Mouse (Mus musculus) gastrocnemius, postnatal 4 days (tissue): Measurements from ENCODE around the gene Csrp1. TPM values are rescaled to one million over a fixed set of nuclear protein-coding genes. Genes with fewer than 3 reads are reported as not detected.
A peak's percentile ranks its signal among the peaks of the same experiment; 100 is the strongest.

Experiments used
- DNase-seq, 2 experiments: peaks; one replicate each; pipeline ENCODE4 v3.0.0; 2021 to 2022; ENCODE audit warnings: low spot score in 2 of 2, mixed read lengths in 2 of 2
- long read RNA-seq, 2 experiments: library from polyadenylated mRNA; stranded (forward); transcript quantifications; one replicate each; pipeline ENCODE4 v2.0.0; 2021
- total RNA-seq, 2 experiments: library from RNA; stranded (reverse); gene quantifications; 2 replicates each; pipeline ENCODE4 v1.2.3; 2021

Csrp1 gene
- total RNA-seq = 100 to 1,000 TPM; 109 to 114 TPM
- long read RNA-seq, experiment 1, transcript Csrp1-201 (6 exons, 1,823 nt) = major isoform, 52 of 62 reads
- long read RNA-seq, experiment 1, partial matches to known transcripts = 3 of 62 reads
- long read RNA-seq, experiment 1, other reads (novel, unspliced or antisense) = 7 of 62 reads
- long read RNA-seq, experiment 2, transcript Csrp1-201 (6 exons, 1,823 nt) = major isoform, 42 of 53 reads
- long read RNA-seq, experiment 2, partial matches to known transcripts = 7 of 53 reads
- long read RNA-seq, experiment 2, other reads (novel, unspliced or antisense) = 3 of 53 reads

GRCm38 (mm10) chr1:135719983-135720382 is at the start of gene Csrp1:
TSS of gene Csrp1 (plus strand) at chr1:135720061.
- no peak for DNase-seq

- peak; percentile 73 to 85 for DNase-seq
Observed at GRCm38 (mm10) chr1:135670397-135671130, 49.3 kb upstream of the Csrp1 start.

GRCm38 (mm10) chr1:135671406-135671805 is 48.5 kb upstream of the Csrp1 start:
- no peak for DNase-seq

DNA sequence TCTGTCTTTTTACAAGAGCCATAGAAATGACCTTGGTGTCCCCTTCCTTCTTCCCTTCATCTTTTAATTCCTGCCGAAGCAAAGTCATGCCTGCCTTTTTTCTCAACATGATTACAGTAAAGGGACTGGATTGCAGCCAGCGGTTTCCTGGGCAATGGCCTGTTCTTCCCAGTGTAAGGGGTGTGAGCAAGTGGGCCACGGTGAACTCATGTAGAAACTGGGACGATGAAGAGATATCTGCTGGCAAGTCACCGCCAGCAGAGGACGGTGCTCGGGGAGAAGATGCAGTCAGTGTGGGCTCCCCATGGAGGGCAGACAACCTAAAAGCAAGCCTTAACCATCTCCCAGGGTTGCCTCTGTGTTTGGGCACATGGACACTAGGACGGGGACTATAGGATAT is 47.9 kb upstream of the Csrp1 start:
- DNase-seq = no peak

- no peak for DNase-seq
Observed at GRCm38 (mm10) chr1:135672374-135672773, 47.5 kb upstream of the Csrp1 start.

DNA sequence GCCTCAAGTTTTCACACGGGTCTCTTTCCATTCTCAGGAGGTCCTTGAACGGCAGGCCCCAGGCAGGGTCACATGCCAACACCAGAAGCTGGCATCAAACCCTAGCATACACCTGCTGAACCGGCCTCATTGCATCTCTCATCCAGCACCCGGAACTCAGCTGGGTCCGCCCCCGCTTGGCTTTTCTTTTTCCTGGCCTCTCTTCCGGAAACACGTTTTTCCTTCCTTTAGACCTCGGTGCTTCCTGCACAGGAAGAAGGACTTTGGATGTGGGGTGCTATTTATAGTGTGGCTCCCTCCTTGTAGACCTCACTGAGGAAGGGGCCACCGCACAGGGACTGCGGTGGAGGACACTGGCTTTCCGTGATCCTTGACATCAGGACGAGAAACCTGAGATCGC is 46.4 kb upstream of the Csrp1 start:
- no peak for DNase-seq

DNA sequence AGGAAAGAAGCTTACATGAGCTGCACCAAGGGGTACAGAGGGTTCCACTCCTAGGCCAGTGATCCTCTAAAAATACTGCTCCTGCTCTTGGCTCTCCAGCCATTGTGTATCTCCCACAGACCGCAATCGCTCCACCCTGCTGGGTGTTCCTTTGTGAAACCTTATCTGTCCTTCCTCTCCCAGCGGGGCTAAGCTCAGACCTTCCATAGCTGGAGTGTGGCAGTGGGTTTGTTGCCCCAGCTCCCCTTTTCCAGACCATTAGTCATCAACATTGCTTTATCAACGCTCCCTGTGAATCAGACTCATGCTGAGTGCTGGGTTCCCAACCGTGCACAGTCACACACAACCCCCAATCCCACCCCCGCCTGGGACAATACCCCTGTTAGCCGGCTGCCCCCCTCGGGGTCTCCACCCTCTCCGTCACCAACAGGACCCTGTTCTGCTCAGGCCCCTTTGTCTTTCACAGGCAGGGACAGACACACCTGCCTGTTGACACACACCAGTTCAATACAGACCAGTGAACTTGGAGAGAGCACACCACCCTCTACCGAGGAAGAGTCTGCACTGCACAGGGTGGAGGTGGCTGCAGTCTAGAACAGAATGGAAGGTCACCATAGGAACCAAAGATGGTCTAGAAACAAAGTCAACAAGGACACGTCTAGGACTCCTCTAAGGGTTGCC is 44.3 kb upstream of the Csrp1 start:
- no peak for DNase-seq

DNA sequence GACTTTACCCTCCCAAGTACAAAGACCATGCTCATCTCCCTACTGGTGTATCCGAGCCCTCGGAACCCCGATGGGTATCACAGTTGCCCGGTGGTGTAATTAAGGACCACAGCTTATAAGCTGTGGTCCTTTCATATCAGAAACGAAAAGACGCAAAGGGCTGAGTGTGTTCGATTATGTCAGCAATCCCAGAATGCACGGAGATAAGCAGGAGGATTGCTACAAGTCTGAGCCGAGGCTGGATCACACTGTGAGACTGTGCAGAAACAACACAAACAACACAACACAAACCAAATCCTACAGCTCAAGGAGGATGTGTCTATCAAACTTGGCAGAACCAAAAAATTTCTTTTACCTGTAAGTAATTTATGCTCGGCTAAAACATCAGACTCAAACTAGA is 43.6 kb upstream of the Csrp1 start:
- DNase-seq = no peak

GRCm38 (mm10) chr1:135676938-135677682 is 42.8 kb upstream of the Csrp1 start:
- DNase-seq = no peak

DNA sequence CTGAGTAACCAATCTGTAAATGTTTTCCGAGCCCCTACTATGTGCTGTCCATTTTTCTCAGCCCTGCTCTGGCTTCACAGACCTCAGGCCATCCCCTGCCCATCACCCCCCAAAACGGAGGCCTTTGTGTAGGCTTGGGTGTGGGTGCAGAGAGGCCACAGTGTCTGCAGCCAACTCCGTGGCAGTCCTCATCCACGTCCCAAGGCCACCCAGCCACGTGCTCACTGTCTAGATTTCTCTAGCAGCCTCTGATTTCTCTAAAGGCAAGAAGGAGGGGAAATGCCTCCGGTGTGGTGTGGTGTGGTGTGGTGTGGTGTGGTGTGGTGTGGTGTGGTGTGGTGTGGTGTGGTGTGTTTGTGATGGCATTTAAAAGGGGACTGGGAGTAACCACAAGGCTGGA is 41.7 kb upstream of the Csrp1 start:
- DNase-seq = no peak

DNA sequence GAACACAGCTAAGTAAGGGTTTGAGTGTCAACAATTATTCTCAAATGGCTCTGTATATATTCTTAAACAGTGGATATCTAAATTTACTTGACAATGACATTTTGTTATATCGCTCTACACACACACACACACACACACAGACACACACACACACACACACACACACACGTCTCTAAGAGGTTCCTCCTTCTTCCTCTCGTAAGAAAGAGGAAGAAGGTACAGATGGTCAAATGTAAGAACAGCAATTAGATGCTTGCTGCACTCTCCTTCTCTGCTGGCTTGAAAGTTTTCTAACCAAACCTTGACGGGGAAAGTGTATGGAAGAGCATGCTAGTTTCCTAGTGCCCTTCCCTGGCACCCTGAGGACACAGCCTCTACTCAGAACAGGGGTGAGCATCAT is 39.1 kb upstream of the Csrp1 start:
- no peak for DNase-seq

GRCm38 (mm10) chr1:135681122-135681521 is 38.7 kb upstream of the Csrp1 start:
- DNase-seq = no peak

- no peak for DNase-seq
Observed at GRCm38 (mm10) chr1:135684895-135685294, 35.0 kb upstream of the Csrp1 start.

- peak in 1 of 2 experiments; percentile 55 for DNase-seq
Observed at GRCm38 (mm10) chr1:135685316-135685715, 34.5 kb upstream of the Csrp1 start.

DNA sequence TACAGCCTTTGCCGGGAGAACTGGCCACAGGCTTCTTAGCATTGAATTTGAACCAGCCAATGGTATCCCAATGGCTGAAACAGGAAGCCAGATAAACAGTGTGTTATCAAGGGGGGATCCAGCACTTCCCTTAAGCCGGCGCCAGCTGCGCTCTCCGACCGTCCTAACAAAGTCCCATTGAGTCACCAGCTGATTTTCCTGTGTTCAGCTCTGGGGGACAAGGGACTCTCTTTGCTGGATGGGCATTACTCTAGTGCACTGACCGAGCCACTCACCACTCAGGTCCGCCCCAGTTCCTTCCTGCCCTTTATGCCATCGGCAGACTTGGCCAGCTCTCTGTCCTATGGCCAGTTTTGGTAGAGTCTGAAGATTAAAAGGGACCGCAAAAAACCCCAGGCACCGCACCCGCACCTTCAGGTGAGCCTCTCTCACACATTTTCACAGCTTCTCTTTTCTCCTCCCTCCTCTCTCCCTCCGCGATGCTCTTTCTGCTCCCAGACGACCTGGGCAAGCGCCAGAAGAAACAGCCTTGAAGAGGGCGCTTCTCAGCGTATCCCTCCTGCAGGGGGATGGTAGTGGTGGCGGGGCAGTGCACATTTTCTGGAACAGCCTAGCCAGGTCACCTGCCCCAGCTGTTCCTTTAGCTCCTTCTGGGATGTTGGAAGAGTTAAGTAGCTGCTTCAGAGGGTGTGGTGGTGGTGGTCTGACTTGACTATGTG is 32.9 kb upstream of the Csrp1 start:
- peak in 1 of 2 experiments; percentile 53 for DNase-seq

DNA sequence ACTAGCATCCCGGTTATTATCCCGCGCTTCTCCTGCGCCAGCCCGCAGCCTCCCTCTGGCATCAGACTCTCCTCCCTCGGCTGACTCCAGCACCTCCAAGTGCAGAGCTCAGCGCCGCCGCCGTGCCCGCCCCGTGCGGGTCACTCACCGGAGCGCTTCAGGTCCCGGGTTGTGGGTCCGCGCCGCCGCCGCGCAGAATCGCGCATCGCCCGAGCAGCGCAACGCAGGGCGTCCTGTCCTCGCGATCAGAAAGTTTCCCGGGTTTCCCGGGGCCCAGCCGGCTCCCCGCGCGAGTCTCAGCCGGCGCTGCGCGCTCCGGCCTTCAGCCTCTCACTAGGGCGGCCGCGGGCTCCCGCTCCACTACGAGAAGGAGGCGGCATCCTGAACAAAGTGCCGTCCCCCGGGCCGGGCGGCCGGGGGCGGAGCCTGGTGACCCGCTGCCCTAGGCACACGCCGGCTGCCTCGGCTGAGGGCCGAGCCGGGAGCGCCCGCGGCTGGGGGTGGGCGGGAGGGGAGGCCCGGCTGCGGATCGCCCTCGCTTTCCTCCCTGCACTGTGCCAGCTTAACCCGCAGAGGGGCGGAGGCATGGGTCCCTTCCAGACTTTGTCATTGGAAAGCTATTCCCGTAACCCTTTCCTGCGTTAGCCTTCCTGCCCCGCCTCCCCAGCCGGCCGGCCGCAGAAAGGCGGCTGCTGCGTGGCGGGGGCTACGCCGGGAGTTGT is 31.9 kb upstream of the Csrp1 start:
- DNase-seq = peak; percentile 77 to 86

DNA sequence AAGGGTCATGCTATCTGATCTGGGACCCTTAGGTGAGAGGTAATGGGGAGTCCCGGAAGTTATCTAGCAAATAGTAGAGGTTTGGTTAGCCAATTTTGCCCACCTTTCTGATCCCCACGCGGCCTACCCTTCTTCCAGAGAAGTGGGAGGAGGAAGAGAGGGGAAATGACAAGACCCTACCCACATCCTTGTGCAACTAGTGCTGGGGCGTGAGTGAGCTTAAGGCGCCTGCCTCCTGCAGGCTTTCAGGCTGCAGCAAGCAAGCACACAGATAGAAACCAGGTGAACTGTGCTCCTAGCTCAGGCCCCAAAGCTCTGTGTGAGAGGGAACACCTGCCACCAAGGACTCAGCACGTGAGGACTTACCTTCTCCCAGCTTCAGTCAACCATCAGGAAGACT is 31.2 kb upstream of the Csrp1 start:
- no peak for DNase-seq

GRCm38 (mm10) chr1:135690784-135691416 is 29.0 kb upstream of the Csrp1 start:
- DNase-seq = no peak

DNA sequence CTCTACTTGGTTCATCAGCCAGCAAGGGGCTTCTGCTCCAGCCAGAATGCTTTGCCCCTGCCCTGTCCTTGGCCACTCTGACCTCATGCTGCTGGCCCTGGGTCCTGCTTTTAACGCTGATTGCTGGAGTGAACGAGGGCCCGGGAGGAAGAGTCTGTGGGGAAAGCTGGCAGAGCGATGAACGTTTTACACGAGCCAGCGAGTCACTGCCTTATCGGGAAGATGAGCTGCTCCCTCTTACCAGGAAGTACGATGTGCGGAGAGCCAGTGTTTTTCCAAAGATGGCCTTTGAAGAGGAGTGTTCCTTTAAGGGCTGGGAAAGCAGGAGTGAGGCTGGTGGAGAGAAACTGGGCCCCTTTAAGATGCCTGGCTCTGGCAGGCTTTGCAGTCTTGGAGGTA is 28.4 kb upstream of the Csrp1 start:
- DNase-seq = no peak

DNA sequence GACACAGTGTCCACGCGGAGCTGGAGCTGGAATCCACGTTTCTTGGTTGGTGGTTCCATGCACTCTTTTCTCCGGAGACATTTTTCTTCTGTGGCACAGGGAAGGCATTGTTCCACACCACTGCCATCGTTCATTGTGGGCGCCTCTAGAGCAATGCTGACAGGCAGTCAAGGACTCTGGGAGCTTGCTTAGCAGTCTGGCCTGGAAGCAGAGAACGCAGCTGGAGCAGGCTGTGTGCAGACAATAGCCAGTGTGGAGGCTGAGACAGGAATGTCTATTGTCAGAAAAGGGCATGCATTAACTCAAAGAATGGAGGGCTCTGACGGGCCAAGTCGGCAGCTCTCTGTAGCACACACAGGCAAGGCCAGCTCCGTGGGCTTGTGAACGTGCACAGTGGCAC is 25.7 kb upstream of the Csrp1 start:
- no peak for DNase-seq
